Mouse (Mus musculus) heart, embryonic 15.5 days (tissue): ENCODE data around the gene Prrt1. TPM values are rescaled to one million over a fixed set of nuclear protein-coding genes. Genes with fewer than 3 reads are reported as not detected.

ENCODE experiments used
- ATAC-seq: fragments of 200-750 bp; cut with Nextera tagmentation; replicated peaks from 2 replicates; pipeline ENCODE4 v1.8.0; 2017; ENCODE audit warnings: low read depth, moderate TSS enrichment; ENCODE audit not compliant: insufficient number of reproducible peaks, insufficient read depth, low FRiP score
- H3K27ac ChIP-seq: fragments of 300-500 bp; sonication (generic); 2 replicates; pipeline ENCODE4 v1.5.1; 2015; ENCODE audit warnings: mild to moderate bottlenecking, inconsistent platforms
- H3K27me3 ChIP-seq: fragments of 300-500 bp; sonication (generic); 2 replicates; pipeline ENCODE4 v1.6.1; 2015; ENCODE audit warnings: inconsistent platforms
- H3K36me3 ChIP-seq: fragments of 300-500 bp; sonication (generic); 2 replicates; pipeline ENCODE4 v1.6.1; 2015; ENCODE audit warnings: mild to moderate bottlenecking, inconsistent platforms
- H3K4me1 ChIP-seq: fragments of 300-500 bp; sonication (generic); replicated peaks from 2 replicates; pipeline ENCODE4 v1.6.1; 2015; ENCODE audit warnings: inconsistent platforms
- H3K4me2 ChIP-seq: fragments of 300-500 bp; sonication (generic); 2 replicates; pipeline ENCODE4 v1.6.1; 2015; ENCODE audit warnings: inconsistent platforms, mild to moderate bottlenecking, moderate library complexity
- H3K4me3 ChIP-seq: fragments of 300-500 bp; sonication (generic); 2 replicates; pipeline ENCODE4 v1.5.1; 2015; ENCODE audit warnings: mild to moderate bottlenecking, inconsistent platforms
- H3K9ac ChIP-seq: fragments of 300-500 bp; sonication (generic); 2 replicates; pipeline ENCODE4 v1.6.1; 2015; ENCODE audit warnings: mild to moderate bottlenecking, inconsistent platforms
- H3K9me3 ChIP-seq: fragments of 300-500 bp; sonication (generic); replicated peaks from 2 replicates; pipeline ENCODE4 v1.6.1; 2016; ENCODE audit warnings: inconsistent platforms
- WGBS: fragments of 180-500 bp; shearing (Covaris S2); methylation state at CpG from one replicate; pipeline ENCODE4 v1.1.7; 2015; ENCODE audit warnings: mixed read lengths; 5-methylcytosine and 5-hydroxymethylcytosine counted together
- polyA plus RNA-seq: library from polyadenylated mRNA; unstranded; fragments of >200 nt; fragmentation: Nextera tagmentation; extraction: Ambion mirVana; gene quantifications from 2 replicates; pipeline ENCODE4 v1.2.1, GENCODE M21; 2015

The Prrt1 gene
- 0.42 and 1.2 TPM in 2 replicates for polyA plus RNA-seq

DNA sequence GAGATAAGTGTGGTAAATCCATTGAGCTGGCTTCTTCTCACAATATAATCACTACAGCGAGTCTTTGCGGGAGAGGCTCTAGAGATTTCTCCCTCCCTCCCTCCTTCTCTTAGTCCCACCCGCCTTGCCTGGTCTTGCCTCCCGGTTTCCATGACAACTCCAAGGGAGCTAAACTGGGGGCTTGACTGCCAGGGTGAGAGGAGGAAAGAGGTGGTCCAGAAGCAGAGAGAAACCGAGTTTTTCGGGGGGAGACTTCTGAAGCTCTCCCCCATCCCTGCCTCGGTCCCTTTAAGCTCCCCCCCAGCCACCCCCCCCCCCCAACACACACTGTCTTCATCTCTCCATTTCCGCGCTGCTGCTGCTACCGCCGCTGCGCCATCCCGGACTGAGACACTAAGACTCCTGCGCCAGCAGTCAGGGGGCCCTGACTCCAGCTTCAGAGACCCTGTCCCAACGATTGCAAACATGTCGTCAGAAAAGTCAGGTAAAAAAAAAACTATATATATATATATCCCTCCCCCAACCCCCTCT, at the start of gene Prrt1:
TSS of gene Prrt1 (plus strand) at position 313 of the 531 bp plus-strand sequence.
- H3K27me3 ChIP-seq: peaks cover 54% of the 10 kb centered on the region
- no peak for ATAC-seq
- no peaks in the 10 kb centered on the region for H3K9me3 ChIP-seq
- peak within 1 kb of the TSS; percentile 85 for H3K4me3 ChIP-seq
- 5% methylated on average over 16 of the region's 16 CpGs for WGBS
- H3K36me3 ChIP-seq: peaks cover 6% of the 10 kb centered on the region; the same call in 1 of the 2 replicates
- peak within 1 kb of the TSS; percentile 70 for H3K9ac ChIP-seq
- H3K27ac ChIP-seq: peak within 1 kb of the TSS; percentile 94
- H3K4me1 ChIP-seq: peaks cover 53% of the 10 kb centered on the region
- peak within 1 kb of the TSS; percentile 97 for H3K4me2 ChIP-seq

DNA sequence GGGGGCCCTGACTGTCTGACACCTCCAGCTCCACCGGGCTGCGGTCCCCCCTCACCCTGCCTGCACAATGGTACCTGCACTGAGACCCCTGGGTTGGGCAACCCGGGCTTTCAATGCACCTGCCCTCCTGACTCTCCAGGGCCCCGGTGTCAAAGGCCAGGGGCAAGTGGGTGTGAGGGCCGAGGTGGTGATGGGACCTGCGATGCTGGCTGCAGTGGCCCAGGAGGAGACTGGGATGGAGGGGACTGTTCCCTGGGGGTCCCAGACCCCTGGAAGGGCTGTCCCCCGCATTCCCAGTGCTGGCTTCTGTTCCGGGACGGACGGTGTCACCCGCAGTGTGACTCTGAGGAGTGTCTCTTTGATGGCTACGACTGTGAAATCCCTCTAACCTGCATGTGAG, 46.8 kb upstream of the Prrt1 start:
- ATAC-seq: no peak
- no peaks in the 10 kb centered on the region for H3K9me3 ChIP-seq
- H3K36me3 ChIP-seq: no peaks in the 10 kb centered on the region
- no peak overlapping the region for H3K4me3 ChIP-seq
- WGBS: 76% methylated on average over 12 of the region's 12 CpGs
- H3K27me3 ChIP-seq: peaks cover 3% of the 10 kb centered on the region; the same call in 1 of the 2 replicates
- no peak overlapping the region for H3K9ac ChIP-seq
- peaks cover 13% of the 10 kb centered on the region for H3K4me1 ChIP-seq
- no peak overlapping the region for H3K27ac ChIP-seq
- H3K4me2 ChIP-seq: no peak overlapping the region

DNA sequence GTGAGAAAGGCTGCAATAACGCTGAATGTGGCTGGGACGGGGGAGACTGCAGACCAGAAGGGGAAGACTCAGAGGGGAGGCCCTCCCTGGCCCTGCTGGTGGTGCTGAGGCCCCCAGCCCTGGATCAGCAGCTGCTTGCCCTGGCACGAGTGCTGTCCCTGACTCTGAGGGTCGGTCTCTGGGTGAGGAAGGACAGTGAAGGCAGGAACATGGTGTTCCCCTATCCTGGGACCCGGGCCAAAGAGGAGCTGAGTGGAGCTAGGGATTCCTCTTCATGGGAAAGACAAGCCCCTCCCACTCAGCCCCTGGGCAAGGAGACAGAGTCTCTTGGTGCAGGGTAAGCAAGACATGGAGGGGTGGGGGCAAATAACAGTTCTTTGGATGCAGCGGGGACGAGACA, 45.9 kb upstream of the Prrt1 start:
- Histone ChIP-seq H3K27ac (no peak overlapping the region), H3K27me3 (peaks cover 3% of the 10 kb centered on the region; the same call in 1 of the 2 replicates), H3K9ac (no peak overlapping the region), H3K4me1 (peaks cover 19% of the 10 kb centered on the region), H3K36me3 (no peaks in the 10 kb centered on the region), H3K9me3 (no peaks in the 10 kb centered on the region), H3K4me3 (no peak overlapping the region), H3K4me2 (no peak overlapping the region)
- no peak for ATAC-seq
- 66% methylated on average over 7 of the region's 7 CpGs for WGBS

DNA sequence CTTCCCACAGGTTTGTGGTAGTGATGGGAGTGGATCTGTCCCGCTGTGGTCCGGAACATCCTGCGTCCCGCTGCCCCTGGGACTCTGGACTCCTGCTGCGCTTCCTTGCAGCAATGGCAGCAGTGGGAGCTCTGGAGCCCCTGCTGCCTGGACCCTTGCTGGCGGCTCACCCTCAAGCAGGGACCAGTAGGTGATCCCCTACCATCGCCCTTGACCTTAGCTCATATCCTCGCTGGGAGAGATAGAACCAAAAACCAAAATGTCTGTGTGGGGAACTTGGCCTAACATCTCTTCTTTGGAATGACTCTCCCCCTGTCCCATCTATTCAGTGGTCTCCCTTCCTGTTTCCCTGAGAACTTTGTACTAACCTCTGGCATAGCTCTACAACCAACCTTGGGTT, 45.5 kb upstream of the Prrt1 start:
- peaks cover 3% of the 10 kb centered on the region; the same call in 1 of the 2 replicates for H3K27me3 ChIP-seq
- ATAC-seq: no peak
- no peak overlapping the region for H3K27ac ChIP-seq
- peaks cover 23% of the 10 kb centered on the region for H3K4me1 ChIP-seq
- no peaks in the 10 kb centered on the region for H3K9me3 ChIP-seq
- H3K36me3 ChIP-seq: no peaks in the 10 kb centered on the region
- no peak overlapping the region for H3K4me2 ChIP-seq
- no peak overlapping the region for H3K9ac ChIP-seq
- no peak overlapping the region for H3K4me3 ChIP-seq
- 88% methylated on average over 8 of the region's 8 CpGs for WGBS

GRCm38 (mm10) chr17:34585121-34585520, 44.2 kb upstream of the Prrt1 start:
- Histone ChIP-seq H3K36me3 (no peaks in the 10 kb centered on the region), H3K4me2 (no peak overlapping the region), H3K27ac (no peak overlapping the region), H3K4me1 (peaks cover 35% of the 10 kb centered on the region), H3K4me3 (no peak overlapping the region), H3K9me3 (no peaks in the 10 kb centered on the region), H3K27me3 (peaks cover 3% of the 10 kb centered on the region; the same call in 1 of the 2 replicates), H3K9ac (no peak overlapping the region)
- no peak for ATAC-seq
- WGBS: 89% methylated on average over 8 of the region's 8 CpGs

GRCm38 (mm10) chr17:34585877-34586771, 43.2 kb upstream of the Prrt1 start:
- peak overlapping the region; percentile 78 for H3K4me3 ChIP-seq
- H3K4me2 ChIP-seq: peak overlapping the region; percentile 96
- peaks cover 3% of the 10 kb centered on the region; the same call in 1 of the 2 replicates for H3K27me3 ChIP-seq
- no peak for ATAC-seq
- H3K36me3 ChIP-seq: no peaks in the 10 kb centered on the region
- H3K4me1 ChIP-seq: peaks cover 45% of the 10 kb centered on the region
- no peaks in the 10 kb centered on the region for H3K9me3 ChIP-seq
- H3K9ac ChIP-seq: peak overlapping the region; percentile 82
- peak overlapping the region; percentile 98 for H3K27ac ChIP-seq
- WGBS: 33% methylated on average over 32 of the region's 32 CpGs

DNA sequence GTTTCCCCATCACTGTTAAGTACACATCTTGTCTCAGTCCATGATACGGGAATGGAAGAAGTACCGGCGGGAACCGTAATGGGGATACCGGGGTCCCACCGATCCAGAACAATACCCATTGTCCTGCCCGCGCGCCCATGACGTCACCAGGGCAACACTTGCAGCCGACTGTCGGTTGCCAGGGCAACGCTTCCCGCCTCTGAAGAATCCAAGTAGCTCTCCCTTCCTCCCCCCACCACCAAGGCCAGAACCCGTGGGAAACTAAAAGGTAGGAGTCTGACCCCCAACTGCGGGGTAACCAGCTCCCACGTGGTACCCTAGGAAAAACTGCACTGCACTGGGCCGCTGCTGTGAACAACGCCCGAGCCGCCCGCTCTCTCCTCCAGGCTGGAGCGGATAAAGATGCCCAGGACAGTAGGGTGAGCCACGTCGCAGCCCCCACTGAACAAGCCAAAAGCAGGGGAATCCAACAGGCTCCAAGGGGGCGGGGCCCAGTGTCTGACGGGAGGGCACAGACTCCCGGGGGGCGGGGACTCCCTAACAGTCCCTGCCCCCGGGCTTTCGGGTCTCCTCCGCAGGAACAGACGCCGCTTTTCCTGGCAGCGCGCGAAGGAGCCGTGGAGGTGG, 42.4 kb upstream of the Prrt1 start:
- Histone ChIP-seq H3K4me2 (peak overlapping the region; percentile 96), H3K9ac (peak overlapping the region; percentile 82), H3K36me3 (no peaks in the 10 kb centered on the region), H3K4me3 (peak overlapping the region; percentile 78), H3K27me3 (peaks cover 3% of the 10 kb centered on the region; the same call in 1 of the 2 replicates), H3K4me1 (peaks cover 51% of the 10 kb centered on the region), H3K27ac (peak overlapping the region; percentile 98), H3K9me3 (no peaks in the 10 kb centered on the region)
- peak; percentile 80 for ATAC-seq
- under 1% methylated on average over 38 of the region's 38 CpGs for WGBS

- Histone ChIP-seq H3K27me3 (peaks cover 3% of the 10 kb centered on the region; the same call in 1 of the 2 replicates), H3K9ac (peak overlapping the region; percentile 82), H3K9me3 (no peaks in the 10 kb centered on the region), H3K4me3 (peak overlapping the region; percentile 78), H3K27ac (peak overlapping the region; percentile 98), H3K4me2 (peak overlapping the region; percentile 96), H3K4me1 (peaks cover 51% of the 10 kb centered on the region), H3K36me3 (no peaks in the 10 kb centered on the region)
- under 1% methylated on average over 50 of the region's 50 CpGs for WGBS
- peak; percentile 84 for ATAC-seq
Measured at GRCm38 (mm10) chr17:34587423-34587811, 41.9 kb upstream of the Prrt1 start.

DNA sequence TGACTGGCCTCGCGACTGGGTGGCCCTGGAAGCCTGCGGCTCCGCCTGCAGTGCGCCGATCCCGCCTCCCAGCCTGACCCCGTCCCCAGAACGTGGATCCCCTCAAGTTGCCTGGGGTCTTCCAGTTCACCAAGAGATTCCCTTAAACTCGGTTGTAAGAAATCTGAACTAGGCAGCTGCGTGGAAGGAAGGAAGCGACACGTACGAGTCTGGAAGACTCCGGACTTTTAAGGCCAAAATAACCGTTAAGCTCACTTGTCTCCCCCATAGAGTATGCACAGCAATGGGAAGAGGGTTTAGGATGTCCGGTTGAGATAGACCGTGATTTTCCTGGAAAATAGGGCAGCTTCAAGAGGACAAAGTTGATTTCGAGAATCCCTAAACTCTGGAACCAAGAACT, 41.5 kb upstream of the Prrt1 start:
- H3K27me3 ChIP-seq: peaks cover 3% of the 10 kb centered on the region; the same call in 1 of the 2 replicates
- peak overlapping the region; percentile 78 for H3K4me3 ChIP-seq
- no peak for ATAC-seq
- H3K4me2 ChIP-seq: peak overlapping the region; percentile 96
- H3K9me3 ChIP-seq: no peaks in the 10 kb centered on the region
- H3K36me3 ChIP-seq: no peaks in the 10 kb centered on the region
- WGBS: 2% methylated on average over 19 of the region's 19 CpGs
- H3K9ac ChIP-seq: peak overlapping the region; percentile 82
- peaks cover 51% of the 10 kb centered on the region for H3K4me1 ChIP-seq
- H3K27ac ChIP-seq: peak overlapping the region; percentile 98

- ATAC-seq: no peak
- H3K4me1 ChIP-seq: peaks cover 60% of the 10 kb centered on the region
- peak overlapping the region; percentile 96; the same call in 1 of the 2 replicates for H3K4me2 ChIP-seq
- no peaks in the 10 kb centered on the region for H3K36me3 ChIP-seq
- 0 out of 2 replicates have a peak overlapping the region, but pooled peaks have one; percentile 25 for H3K27ac ChIP-seq
- H3K9ac ChIP-seq: no peak overlapping the region
- WGBS: 69% methylated on average over 3 of the region's 3 CpGs
- H3K27me3 ChIP-seq: peaks cover 3% of the 10 kb centered on the region; the same call in 1 of the 2 replicates
- no peaks in the 10 kb centered on the region for H3K9me3 ChIP-seq
- peak overlapping the region; percentile 78; the same call in 1 of the 2 replicates for H3K4me3 ChIP-seq
Measured at GRCm38 (mm10) chr17:34588767-34589166, 40.6 kb upstream of the Prrt1 start.

- H3K9me3 ChIP-seq: no peaks in the 10 kb centered on the region
- peak overlapping the region; percentile 96 for H3K4me2 ChIP-seq
- ATAC-seq: no peak
- no peaks in the 10 kb centered on the region; the same call in 1 of the 2 replicates for H3K36me3 ChIP-seq
- H3K27ac ChIP-seq: peak overlapping the region; percentile 98
- H3K4me3 ChIP-seq: peak overlapping the region; percentile 95
- no peak overlapping the region for H3K9ac ChIP-seq
- H3K27me3 ChIP-seq: peaks cover 3% of the 10 kb centered on the region; the same call in 1 of the 2 replicates
- peaks cover 65% of the 10 kb centered on the region for H3K4me1 ChIP-seq
- WGBS: 31% methylated on average over 7 of the region's 7 CpGs
Measured at GRCm38 (mm10) chr17:34589206-34589605, 40.1 kb upstream of the Prrt1 start.
